Mouse (Mus musculus): ENCODE results near the gene Gm8720.
"Not testable (repeated sequence)": the region's sequence is repeated elsewhere in the genome, so short reads cannot be mapped to it uniquely, and the experiment has no call there.

- TF ChIP-seq USF1 (IDR thresholded peaks at IDR 0.05; ENCODE audit: low read depth); POLR2A (IDR thresholded peaks at IDR 0.05; ENCODE audit: insufficient read length, low read depth); POLR2AphosphoS2 (IDR thresholded peaks at IDR 0.05; ENCODE audit: insufficient read length, low read depth); MYOG (IDR thresholded peaks at IDR 0.05; ENCODE audit: control insufficient read depth in 1 of 3, insufficient read depth in 1 of 3, insufficient read length in 2 of 3, low read depth in 2 of 3); SRF (IDR thresholded peaks at IDR 0.05; ENCODE audit: control insufficient read depth, insufficient read length, low read depth); MYOD1 (IDR thresholded peaks at IDR 0.05; ENCODE audit: control insufficient read depth in 1 of 3, insufficient read length in 2 of 3, low read depth in 2 of 3); E2F4 (IDR thresholded peaks at IDR 0.05; ENCODE audit: insufficient read depth); REST (IDR thresholded peaks at IDR 0.05; ENCODE audit: insufficient read depth, insufficient read length); TCF12 (IDR thresholded peaks at IDR 0.05; ENCODE audit: insufficient read depth, poor library complexity, severe bottlenecking): not testable (repeated sequence)
Measured at GRCm38 (mm10) chr7:23055240-23055639, 12.0 kb downstream of the Gm8720 start, which contains the start of gene Vmn1r163.
